Mouse (Mus musculus): Measurements from ENCODE around the gene Bbx.

DNA sequence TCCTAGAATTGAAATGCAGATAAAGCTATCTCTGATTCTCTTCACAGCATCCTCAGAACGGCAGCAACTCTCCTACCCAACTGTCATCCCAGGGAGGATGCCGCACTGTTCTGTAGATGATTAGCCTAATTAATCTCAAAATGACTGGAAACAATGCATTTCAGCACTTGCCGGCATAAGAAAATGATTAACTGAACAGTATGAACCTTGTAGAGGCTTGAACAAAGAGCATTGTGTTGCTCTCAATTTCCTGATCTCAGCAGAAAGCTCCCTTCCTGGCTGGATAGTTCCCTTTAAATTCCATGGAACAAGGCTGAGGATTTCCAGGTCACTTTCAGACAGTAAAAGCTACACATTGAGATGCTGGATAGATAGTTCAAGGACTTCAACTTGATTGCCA lies 197.0 kb downstream of the Bbx start:
- TF ChIP-seq POLR2A (IDR thresholded peaks at IDR 0.05; ENCODE audit: insufficient read length, low read depth) (no peak), POLR2AphosphoS2 (IDR thresholded peaks at IDR 0.05; ENCODE audit: insufficient read length, low read depth) (no peak)
